Mouse (Mus musculus) G1E (cell line): Measurements from ENCODE around the gene Lpin2.

Experiments used
- CTCF ChIP-seq: IDR thresholded peaks from 2 replicates; pipeline ENCODE4 v1.5.1; 2012; ENCODE audit warnings: low read depth, low read length, inconsistent platforms, mixed read lengths
- GATA1 ChIP-seq: IDR thresholded peaks from 2 replicates; pipeline ENCODE4 v1.6.1; 2012; ENCODE audit warnings: borderline replicate concordance, low read length, inconsistent platforms, mixed read lengths

DNA sequence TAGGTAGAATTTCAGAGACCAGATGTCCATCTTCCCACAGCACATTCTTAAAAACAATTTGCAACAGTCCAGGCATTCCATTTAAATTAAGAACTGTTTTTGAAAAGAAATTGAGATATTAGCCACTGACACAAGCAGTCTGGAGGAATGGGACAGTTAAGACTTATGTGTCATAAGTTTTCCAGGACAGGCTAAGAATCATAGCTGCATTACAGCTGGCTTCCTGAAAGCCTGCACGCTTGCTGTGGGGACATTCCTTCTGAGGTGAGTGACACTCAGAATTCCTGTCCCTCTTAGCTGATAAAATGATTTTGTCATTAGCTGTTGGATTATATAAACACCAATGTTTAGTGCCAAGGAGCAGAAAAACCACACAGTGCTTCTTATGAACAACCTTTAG, 12.7 kb upstream of the Lpin2 start:
- no peak for TF ChIP-seq CTCF
- TF ChIP-seq GATA1, result no peak
